Mouse (Mus musculus) adrenal gland, adult 18-20 months (tissue): ENCODE data around the gene C3ar1. TPM values are rescaled to one million over a fixed set of nuclear protein-coding genes. Genes with fewer than 3 reads are reported as not detected.

Experiments
- DNase-seq, 2 experiments: peaks; one replicate each; pipeline ENCODE4 v3.0.0; 2021 to 2022; ENCODE audit warnings: low spot score in 2 of 2
- long read RNA-seq, 2 experiments: library from polyadenylated mRNA; stranded (forward); transcript quantifications; one replicate each; pipeline ENCODE4 v2.0.0; 2021
- total RNA-seq, 2 experiments: library from RNA; stranded (reverse); gene quantifications; 1 replicate in 1 of 2; 2 replicates in 1 of 2; pipeline ENCODE4 v1.2.3; 2021

The C3ar1 gene
- total RNA-seq = 1 to 10 TPM; 2.4 to 5.5 TPM
- long read RNA-seq, experiment 1, full-length matches to known transcripts = 3 of 3 reads
- long read RNA-seq, experiment 1, partial matches to known transcripts = 0 of 3 reads
- long read RNA-seq, experiment 1, other reads (novel, unspliced or antisense) = 0 of 3 reads
- long read RNA-seq, experiment 2, full-length matches to known transcripts = 3 of 3 reads
- long read RNA-seq, experiment 2, partial matches to known transcripts = 0 of 3 reads
- long read RNA-seq, experiment 2, other reads (novel, unspliced or antisense) = 0 of 3 reads

DNA sequence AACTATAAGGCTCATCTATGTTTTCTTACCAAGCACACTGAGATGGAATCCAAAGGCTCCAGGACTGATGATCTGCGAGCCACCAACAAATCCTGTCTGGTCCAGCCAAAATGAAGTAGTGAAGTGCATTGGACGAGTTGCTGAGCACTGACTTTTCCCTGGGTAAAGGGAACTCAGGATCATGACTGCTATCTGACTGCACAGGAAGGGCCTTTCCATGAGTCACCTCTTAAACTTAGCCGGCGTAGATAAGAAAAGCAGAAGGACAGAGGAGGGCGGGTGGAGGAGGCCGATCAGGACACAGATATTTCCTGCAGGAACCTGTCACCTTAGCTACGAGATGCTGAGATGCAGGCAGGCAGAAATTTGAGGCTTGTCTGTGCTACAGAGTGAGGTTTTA is at the start of gene C3ar1:
TSS of gene C3ar1 (minus strand) at position 207 of the 400 bp plus-strand sequence.
- DNase-seq = peak in 1 of 2 experiments; percentile 10

DNA sequence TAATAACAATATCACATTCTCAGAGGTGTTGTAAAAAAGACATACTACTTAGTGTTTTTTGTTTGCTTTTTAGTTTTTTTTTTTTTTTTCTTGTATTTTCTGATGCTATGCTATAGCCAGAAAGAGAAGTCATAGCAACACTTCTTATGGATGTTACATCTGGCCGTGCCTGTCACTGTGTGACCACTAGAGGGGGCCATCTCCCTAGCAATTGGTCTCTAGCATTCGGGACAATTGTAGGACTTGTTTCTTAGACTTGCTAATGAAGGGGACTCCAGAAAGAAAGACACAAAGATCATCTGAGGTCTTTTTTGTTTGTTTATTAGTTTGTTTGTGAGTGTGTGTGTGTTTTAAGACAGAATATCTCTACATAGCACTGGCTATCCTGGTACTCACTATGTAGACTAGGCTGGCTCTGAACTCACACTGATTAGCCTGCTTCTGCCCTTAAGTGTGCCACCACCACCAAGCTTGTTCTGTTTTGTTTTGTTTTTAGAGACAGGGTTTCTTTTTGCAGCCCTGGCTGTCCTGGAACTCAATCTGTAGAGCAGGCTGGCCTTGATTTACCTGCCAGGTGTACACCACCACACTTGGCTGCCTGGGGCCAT is 36.6 kb upstream of the C3ar1 start:
- DNase-seq = peak; percentile 39 to 67

DNA sequence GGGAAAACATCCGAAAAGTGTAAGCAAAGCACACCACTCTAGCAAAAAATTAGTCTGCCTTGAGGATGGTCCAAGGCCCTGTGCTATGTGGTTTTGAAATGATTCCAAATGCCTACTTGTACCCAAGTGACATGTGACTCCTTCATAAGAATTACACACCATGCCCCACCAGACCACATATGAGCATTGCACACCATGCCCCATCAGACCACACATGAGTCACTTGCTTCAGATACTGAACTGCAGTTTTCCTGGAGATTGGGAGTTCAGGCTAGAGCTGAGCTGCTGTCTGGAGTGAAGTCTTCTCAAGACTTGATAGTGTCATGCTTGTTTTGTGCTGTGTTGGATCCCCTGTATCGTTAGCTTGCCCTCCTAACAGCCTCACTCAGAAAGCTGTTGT is 33.6 kb upstream of the C3ar1 start:
- no peak for DNase-seq

DNA sequence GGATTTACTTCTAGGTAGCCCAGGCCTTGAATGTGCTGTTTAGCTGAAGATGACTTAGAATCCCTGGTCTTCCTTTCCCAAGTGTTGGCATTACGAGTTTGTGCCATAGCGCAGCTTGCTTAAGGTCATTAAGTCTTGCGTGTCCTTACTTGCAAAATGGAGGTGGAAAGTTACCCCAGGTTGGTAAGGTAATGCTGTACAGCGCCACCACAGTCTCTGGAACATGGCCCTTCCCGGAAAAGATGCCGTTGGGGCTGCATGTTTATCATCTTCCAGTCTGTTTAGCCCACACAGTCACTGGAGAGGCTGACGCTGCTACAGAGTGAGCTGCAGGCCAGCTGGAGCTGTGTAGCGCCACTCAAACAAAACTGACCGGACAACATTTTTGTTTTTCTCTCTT is 27.6 kb upstream of the C3ar1 start:
- DNase-seq = no peak

DNA sequence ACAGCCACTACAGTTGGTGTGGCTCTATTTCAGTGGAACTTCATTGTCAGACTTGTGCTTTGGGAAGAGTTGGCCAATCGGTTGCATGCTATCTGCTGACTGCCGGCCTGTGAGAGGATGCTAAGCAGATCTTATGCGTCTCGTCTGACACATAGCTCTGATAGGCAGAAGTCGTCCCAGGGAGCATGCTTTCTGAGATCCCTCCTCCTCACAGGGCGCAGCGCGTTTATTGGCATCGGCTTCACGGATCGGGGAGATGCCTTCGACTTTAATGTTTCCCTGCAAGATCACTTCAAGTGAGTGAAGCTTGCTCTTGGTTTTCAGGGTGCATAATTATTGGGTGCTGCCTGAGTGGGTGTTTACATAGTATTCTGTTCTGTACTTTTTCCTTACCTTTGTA is 25.3 kb upstream of the C3ar1 start:
- DNase-seq = no peak

DNA sequence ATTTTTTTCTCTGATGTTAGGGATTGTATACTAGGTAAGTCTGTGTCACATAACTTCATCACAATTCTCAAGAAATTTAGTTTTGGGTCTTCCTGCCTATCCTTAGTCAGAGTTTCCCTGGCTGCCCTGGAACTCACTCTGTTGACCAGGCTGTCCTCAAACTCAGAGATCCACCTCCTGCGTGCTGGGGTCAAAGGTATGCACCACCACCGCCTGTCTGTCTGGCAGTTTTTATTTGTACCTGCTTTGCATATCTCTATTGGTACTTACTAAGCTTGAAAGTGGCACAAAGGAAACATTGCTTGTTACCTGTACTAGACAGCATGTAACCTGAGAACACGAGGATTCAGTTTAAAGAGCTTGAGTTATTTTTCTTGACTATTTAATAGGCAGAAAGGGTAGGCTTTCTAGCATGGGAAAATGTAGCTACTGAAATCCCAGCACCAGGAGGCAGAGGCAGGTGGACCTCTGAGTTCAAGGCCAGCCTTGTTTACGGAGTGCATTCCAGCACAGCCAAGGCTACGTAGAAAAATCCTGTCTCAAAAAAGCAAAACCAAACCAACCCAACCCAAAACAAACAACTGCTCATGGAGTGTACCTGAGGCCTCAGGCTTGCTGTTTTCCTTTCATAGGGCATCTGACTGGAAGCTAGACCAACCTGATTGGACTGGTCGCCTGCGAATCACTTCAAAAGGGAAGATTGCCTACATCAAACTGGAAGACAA is 24.0 kb upstream of the C3ar1 start:
- no peak for DNase-seq

DNA sequence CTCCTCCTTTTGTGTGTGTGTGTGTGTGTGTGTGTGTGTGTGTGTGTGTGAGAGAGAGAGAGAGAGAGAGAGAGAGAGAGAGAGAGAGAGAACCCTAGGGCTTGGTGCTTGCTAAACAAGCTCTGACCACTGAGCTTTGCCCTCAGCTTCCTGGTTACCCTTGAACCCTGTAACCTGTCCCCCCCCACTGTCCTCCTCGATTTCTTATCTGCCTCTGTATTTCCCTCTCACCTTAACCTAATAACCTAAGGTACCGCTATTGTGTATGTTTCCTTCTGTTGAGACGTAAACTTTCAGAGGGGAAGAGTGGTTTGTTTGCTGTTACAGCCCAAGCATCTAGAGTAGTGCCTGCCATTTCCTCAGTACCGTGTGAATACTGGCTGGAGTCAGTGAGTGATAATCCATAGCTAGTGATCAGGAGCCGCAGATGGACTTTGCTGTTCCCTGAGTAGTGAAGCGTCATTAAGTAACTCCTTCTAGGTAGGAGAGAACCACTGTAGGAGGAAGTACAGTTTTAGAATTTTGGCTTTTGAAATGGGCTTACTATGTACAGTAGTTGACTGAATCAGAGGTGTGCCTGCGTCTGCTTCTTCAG is 23.3 kb upstream of the C3ar1 start:
- no peak for DNase-seq

DNA sequence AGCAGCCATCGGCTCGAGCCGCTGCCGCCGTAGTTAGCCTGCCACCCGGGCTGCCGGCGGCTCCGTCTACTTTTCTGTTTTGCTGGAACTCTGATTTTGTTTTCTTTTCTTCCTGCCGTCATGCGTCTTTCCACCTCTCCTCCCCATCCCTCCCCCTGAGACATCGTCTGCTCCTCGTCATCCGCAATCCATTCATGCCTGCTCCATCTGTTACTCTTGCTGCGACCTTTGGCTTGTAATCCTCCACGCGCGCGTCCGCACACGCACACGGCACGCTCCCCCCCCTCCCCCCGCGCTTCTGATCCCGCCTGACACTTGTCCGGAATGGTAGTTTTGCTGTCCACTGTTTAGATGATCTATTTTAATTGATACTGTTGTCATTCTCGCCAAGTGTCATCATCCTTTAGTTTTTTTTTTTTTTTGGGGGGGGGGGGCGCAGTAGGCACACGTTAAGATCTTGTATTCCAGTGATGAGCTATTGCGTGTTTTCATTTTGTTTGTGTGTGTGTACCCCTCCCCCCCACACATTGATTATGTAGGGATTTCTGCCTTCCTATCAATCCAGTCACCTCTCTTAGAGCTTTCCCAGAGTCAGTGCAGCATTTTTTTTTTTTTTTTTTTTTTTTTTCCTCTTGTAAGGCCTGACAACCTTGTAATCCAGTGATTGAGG is 18.9 kb upstream of the C3ar1 start:
- DNase-seq = no peak

DNA sequence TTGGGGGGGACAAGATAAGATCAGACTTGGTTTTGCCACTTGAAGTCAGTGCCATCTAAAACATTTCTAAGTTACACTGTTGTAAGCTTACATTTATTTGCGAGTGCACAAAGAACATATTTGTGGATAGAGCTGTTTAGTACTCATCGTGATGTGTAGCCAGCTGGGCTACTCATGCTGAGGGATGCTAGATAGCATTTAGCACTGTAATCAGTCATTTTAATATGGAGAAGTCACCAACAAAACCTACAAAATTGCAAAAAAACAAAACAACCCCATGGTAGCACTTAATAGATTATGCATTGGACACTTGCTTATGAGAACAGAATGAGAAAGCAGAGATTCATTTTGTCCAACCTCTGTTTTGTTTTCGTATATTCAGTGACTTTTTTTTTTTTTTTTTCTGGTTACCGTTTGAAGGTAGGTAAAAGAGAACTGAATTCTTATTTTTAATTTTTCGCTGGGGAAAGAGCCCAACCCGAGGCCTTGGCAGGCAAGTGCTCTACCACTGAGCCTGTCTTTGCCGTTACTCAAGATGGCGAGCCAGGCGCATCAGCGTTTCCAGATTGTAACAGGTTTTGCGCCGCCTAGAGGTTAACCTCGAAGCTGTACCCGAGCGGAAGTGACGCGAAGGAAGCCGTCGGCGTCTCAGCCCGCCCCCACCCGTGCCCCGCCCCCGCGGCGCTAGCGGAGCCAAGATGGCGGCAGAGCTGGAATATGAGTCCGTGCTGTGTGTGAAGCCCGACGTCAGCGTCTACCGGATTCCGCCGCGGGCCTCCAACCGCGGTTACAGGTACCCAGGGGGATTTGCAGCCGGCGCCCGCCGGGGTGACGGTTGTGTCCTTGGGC is 18.1 kb upstream of the C3ar1 start, which contains the start of gene Necap1:
TSS of gene Necap1 (plus strand) at position 604 of the 849 bp plus-strand sequence.
- peak; percentile 96 to 98 for DNase-seq

DNA sequence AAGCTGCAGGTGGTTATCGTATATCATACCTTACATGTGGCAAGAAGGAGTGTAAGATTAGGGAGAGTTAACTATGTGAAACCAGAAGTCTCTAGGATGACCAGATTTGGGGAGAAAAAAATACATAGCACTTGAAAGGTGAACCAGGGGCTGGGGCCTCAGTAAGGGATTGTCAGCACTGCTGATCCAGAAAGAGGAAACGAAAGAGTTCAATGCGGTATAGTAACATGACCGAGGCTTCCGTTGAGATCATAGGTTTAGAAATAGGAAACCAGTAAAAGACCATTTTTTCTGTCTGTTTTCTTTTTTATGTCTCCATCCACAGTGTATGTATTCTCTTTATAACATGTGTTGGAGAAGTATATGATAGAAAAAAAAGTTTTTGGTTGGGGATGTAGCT is 16.8 kb upstream of the C3ar1 start:
- no peak for DNase-seq

DNA sequence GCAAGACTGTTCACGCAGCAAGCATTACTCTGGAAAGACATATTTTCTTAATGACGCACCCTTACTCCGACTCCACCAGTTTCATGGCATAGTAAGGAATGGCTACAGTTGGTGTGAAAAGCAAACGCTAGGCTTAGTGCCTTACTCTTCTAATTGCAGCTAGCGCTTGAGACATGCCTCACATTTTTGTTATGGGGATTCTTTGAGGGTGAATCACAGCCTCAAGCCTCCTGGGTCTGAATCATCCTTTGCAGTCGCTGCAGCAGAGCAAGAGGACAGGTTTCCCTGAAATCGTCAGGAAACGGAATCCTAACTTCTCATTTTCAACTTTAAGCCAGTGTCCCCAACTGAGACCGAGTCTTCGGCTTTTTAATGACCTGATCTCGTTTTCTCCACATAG is 13.9 kb upstream of the C3ar1 start:
- DNase-seq = peak in 1 of 2 experiments; percentile 12

DNA sequence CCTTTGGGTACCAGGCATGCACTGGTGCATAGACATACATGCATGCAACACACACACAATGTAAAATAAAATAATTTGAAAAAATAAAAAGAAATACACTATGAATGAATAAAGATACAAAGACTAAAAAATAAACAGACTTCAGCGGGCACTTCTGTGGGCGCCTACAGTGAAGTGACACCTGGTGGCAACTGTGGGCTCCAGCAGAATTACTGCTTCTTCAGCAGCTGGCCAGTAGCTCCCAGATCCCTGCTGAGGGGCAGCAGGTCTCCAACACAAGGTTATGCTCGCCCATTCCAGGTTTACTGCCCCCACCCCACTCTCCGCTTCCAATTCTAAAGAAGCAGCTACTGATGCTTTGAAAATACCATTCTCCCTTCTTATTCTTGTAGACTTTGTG is 12.0 kb upstream of the C3ar1 start:
- no peak for DNase-seq

DNA sequence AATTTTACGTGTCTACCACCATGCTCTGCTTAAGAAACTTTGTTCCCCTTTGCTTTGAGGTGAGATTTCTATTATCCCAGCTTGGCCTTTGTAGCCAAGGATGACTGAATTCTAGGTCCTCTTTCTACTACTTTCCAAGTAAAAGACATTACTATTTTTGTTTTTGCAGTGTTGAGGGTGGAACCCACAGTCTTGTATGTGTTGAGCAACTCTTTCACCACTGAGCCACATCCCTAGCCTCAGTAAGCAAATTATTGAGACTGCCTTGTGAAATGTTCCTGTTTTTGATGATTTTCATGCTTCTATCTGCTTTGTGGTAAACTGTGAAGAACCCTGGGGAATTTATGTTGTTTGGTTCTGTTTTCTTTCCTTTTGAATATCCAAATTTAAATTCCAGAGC is 6.9 kb upstream of the C3ar1 start:
- DNase-seq = no peak

DNA sequence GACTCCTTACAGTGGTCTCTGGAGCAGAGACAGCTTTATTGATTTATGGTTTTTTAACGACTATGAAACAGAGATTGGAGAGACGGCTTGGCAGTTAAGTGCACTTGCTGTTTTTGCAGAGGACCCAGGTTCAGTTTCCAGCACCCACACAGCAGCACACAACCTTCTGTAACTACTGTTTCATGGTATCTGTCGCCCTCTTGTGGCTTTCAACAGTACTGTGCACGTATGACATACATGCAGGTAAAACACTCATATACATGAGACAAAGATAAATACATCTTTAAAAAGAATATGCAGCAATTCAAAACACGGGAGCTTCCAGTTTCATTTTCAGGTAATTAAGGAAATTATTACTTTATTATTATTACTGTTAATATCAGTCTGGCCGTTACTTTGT is 6.5 kb upstream of the C3ar1 start:
- no peak for DNase-seq

DNA sequence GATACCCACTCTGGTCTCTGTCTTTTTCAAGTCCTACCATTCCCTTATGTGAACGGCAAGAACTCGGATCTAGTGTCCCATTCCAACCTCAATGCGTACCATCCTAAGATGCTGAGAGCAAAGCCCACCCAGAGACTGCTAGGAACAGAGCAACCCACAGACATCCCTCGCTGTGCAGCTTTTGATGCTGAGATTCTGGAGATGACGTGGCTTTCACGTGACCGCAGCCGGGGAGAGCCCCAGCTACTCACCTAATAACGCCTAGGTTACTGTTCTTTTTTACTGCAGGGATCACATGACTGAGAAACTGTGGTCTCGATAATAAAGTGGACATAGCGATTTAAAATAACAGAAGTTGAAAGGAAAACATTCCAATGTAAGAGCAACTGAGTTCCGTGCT is 1.4 kb downstream of the C3ar1 start:
- no peak for DNase-seq

DNA sequence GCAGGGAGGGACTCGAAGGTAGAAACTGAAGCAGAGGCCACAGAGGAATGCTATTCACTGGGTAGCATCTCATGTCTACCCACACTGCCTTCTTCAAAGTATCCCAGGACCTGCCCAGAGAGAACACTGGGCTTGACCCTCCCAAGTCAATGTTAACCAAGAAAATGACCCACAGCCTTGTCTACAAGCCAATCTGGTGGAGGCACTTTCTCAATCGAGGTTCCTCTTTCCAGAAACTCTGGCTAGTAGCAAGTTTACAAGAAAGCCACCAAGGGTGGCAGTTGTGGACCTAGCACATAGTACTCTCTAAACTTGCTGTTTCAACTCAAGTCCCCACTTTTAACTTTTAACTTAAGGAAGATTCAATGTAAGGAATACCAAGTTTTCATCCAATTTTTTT is 3.3 kb downstream of the C3ar1 start:
- no peak for DNase-seq

DNA sequence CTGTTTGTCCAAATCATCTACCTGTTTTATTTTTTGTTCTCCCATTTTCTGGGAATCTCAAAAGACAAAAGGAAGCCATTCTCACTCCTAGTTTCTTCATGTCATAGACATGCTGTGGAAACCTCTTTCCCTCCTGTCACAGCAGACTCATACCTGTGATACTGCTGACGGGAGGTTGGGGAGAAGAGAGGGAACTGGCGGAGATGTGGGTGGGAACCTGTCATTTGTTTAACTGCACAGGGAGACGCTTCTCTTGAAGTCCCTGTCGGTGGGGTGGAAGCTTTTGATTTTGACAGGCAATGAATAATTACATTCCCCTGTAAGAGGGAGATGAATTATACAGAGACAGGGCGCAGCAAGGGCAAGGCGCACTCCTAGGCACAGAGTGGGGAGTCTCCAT is 12.2 kb downstream of the C3ar1 start:
- DNase-seq = no peak

DNA sequence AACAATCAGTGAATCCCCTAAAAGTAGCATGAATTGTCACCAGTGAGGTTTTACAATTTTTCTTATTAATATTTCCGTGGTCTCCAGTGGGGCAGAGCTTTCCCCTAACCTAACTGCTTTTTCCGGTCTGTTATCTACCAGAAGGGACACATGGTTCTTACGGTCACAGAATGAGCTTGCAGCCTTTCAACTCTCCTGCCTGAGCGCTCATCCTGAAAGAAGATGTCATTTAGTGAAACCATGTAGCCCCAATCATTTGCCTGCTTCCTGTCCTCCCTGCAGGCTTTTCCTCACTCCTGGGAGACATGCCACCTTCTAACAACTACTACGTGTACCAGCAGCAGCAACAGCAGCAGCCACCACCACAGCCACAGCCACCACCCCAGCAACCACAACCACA is 18.4 kb downstream of the C3ar1 start:
- DNase-seq = no peak

DNA sequence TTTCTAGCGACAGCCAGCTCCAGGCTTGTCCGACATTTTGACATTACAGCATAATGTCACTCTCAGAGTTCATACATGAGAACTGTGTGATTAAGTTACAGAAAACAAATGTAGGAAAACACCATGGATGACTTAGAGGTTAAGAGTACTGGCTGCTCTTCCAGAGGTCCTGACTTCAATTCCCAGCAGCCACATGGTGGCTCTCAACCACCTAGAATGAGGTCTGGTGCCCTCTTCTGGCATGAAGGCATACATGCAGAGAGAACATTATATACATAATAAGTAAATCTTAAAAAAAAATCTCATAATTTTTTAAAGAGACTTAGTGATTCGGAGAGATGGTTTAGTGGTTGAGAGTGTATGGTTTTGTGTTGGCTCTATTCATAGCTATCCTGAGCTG is 19.0 kb downstream of the C3ar1 start:
- DNase-seq = no peak

DNA sequence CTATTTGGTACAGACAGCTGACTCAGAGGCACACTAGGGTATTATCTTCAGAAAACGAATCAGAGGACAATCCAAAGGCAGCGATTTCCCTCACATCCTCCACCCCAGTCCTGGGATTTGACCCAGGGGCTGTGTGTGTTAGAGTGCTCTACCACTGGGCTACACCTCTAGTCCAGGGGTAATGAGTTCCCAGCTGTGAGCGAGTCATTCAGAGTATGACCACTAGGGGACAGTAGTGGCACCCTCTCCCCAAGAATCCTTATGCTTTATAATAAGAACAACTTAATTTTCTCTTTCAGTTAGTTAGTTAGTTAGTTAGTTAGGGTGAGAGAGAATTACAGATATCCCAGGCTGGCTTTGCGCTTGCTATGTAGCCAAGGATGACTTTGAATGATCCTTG is 21.6 kb downstream of the C3ar1 start:
- peak; percentile 54 to 55 for DNase-seq

DNA sequence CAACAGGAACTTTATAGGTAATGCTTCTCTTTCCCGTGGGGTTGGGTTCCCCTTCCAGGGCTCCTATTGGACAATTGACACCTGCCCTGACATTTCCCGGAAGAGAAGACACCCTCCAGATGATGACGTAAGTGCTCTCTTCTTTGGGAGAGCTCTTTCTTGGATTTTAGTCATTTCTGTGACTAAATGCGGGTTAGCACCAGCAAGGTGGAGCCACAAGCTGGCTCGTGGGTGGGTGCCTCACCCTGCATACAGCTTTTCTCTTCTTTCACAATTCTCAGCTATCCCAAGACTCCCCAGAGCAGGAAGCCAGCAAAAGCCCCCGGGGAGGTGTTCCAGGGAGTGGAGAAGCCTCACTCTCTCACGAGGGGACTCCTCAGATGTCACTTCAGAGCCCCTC is 23.1 kb downstream of the C3ar1 start:
- DNase-seq = no peak
